Mouse (Mus musculus) ES-E14 (cell line): ENCODE data around the gene Cyb561a3.

Experiments
- CHD2 ChIP-seq: IDR thresholded peaks from 2 replicates; pipeline ENCODE4 v1.6.1; 2014; ENCODE audit warnings: mild to moderate bottlenecking, low read depth, low read length, inconsistent platforms
- HCFC1 ChIP-seq: IDR thresholded peaks from 2 replicates; pipeline ENCODE4 v1.6.1; 2012; ENCODE audit warnings: low read length, inconsistent platforms, borderline replicate concordance; ENCODE audit not compliant: insufficient read depth
- MAFK ChIP-seq: IDR thresholded peaks from 2 replicates; pipeline ENCODE4 v1.6.1; 2014; ENCODE audit warnings: mild to moderate bottlenecking, low read depth, low read length, inconsistent platforms; ENCODE audit not compliant: insufficient read depth
- ZC3H11A ChIP-seq: IDR thresholded peaks from 2 replicates; pipeline ENCODE4 v1.6.1; 2012; ENCODE audit warnings: low read depth, mild to moderate bottlenecking, inconsistent platforms, low read length, borderline replicate concordance
- ZNF384 ChIP-seq: IDR thresholded peaks from 2 replicates; pipeline ENCODE4 v1.6.1; 2012; ENCODE audit warnings: low read depth, low read length, inconsistent platforms

DNA sequence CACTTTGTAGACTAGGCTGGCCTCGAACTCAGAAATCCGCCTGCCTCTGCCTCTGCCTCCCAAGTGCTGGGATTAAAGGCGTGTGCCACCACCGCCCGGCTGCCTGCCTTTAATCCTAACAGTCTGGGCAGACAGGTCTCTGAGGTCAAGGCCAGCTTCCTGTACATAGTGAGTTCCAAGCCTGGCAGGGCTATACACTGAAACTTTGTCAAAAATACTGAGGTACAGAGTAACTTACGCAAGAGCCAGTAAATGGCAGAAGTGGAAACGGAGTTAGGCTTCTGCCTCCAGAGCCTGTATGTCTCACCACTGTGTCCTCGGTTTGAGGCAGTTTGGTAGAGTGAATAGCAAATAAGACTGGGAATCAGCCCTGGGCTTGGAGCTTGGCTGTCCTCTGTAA, 10.3 kb downstream of the Cyb561a3 start:
- TF ChIP-seq HCFC1, result no peak
- TF ChIP-seq MAFK, result no peak
- no peak for TF ChIP-seq ZC3H11A
- TF ChIP-seq ZNF384, result no peak
- no peak for TF ChIP-seq CHD2
